Mouse (Mus musculus) liver, embryonic 12.5 days (tissue): ENCODE results near the gene Ankfn1. TPM values are rescaled to one million over a fixed set of nuclear protein-coding genes. Genes with fewer than 3 reads are reported as not detected.

ENCODE experiments used
- polyA plus RNA-seq: library from polyadenylated mRNA; unstranded; fragments of >200 nt; fragmentation: Nextera tagmentation; extraction: Ambion mirVana; gene quantifications from 2 replicates; pipeline ENCODE4 v1.2.1, GENCODE M21; 2016

The Ankfn1 gene
- polyA plus RNA-seq, 1 experiment from 2014 or later, result not detected

Other genes starting within 250 kb of the Ankfn1 start
- gene Pctp, start 225.2 kb upstream of the Ankfn1 start, polyA plus RNA-seq, result 11.0 and 11.5 TPM in 2 replicates